27 mouse cellular contexts compared by ENCODE assay signal in the genomic region with DNA sequence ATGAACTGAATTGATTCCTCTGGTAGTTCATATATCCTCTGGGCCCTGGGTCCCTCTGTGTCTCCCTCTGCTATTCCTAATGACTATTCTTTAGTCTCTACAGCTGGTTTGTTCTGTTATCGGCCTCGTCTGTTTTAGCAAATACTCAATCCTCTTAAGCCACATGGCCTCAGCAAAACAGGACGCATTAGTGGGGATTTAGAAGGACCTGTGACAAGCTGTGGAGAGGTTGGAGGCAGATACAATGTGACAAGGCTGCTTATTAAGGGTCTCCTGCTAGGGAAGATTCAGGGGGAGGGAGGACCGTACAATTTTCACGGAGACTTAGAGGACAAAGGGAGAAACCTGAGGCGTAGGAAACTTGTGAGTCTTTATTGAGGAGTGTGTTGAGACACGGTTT. TPM values are rescaled to one million over a fixed set of nuclear protein-coding genes. Genes with fewer than 3 reads are reported as not detected.
DNase-seq lines count a peak whose midpoint lies in the region; ATAC-seq and TF ChIP-seq lines count a peak whose summit lies in the region.
"Had no signal": no experiment of that assay in that cellular context is flagged by ENCODE, and none has a peak within 500 bp of the region (broad histone marks: within the 10 kb centered on the region; RNA-seq: fewer than 3 reads in every experiment).

No protein-coding gene starts in this region.

- 71% methylated on average over 7 of the region's 7 CpGs for WGBS in heart, embryonic 12.5 days
- WGBS in lung, adult 2 months: 70% methylated on average over 7 of the region's 7 CpGs

- no peaks in the 10 kb centered on the region for H3K4me1 ChIP-seq in heart, embryonic 12.5 days (replicated peaks)
- H3K4me1 ChIP-seq in lung, adult 2 months (ENCODE audit: control insufficient read depth, insufficient read depth, low read length): no peaks in the 10 kb centered on the region
- H3K4me1 ChIP-seq: embryonic facial prominence, embryonic 10.5 days; embryonic facial prominence, embryonic 12.5 days; forebrain, embryonic 13.5 days; forebrain, embryonic 15.5 days had no signal

- no peak overlapping the region for H3K27ac ChIP-seq in heart, embryonic 12.5 days (ENCODE audit: poor library complexity, severe bottlenecking)
- H3K27ac ChIP-seq: embryonic facial prominence, embryonic 10.5 days; embryonic facial prominence, embryonic 12.5 days; forebrain, embryonic 13.5 days; forebrain, embryonic 15.5 days had no signal

- no peaks in the 10 kb centered on the region for H3K27me3 ChIP-seq in heart, embryonic 12.5 days (replicated peaks)
- H3K27me3 ChIP-seq: embryonic facial prominence, embryonic 12.5 days; forebrain, embryonic 13.5 days; forebrain, embryonic 15.5 days had no signal

- TF ChIP-seq CTCF in lung, adult 2 months (IDR thresholded peaks at IDR 0.05; ENCODE audit: insufficient read depth, low read length): no peak

- no peak overlapping the region for H3K9ac ChIP-seq in heart, embryonic 12.5 days
- H3K9ac ChIP-seq: embryonic facial prominence, embryonic 12.5 days; forebrain, embryonic 13.5 days; forebrain, embryonic 15.5 days had no signal

- no peak for TF ChIP-seq POLR2A in lung, adult 2 months (IDR thresholded peaks at IDR 0.05; ENCODE audit: borderline replicate concordance, extremely low read depth, low read depth, low read length)

- no peak overlapping the region for H3K4me2 ChIP-seq in heart, embryonic 12.5 days
- H3K4me2 ChIP-seq: embryonic facial prominence, embryonic 12.5 days; forebrain, embryonic 13.5 days; forebrain, embryonic 15.5 days had no signal

- DNase-seq in heart, adult 11 months: peak; percentile 40
- DNase-seq in retina, adult 2 months (ENCODE audit: low read depth, low spot score): peak; percentile 89
- DNase-seq in retina, postnatal 1 day: peak; percentile 90
- DNase-seq in lung, adult 2 months: no peak
- DNase-seq in gastrocnemius, postnatal 36 days: no peak
- DNase-seq: adrenal gland, adult 8-10 months; adrenal gland, postnatal 14 days; adrenal gland, postnatal 36 days; B cell, adult 2 months; cerebellum, adult 11-12 months; cerebellum, adult 2 months; cerebellum, adult 9-10 months; cerebellum, postnatal 10 days; cerebellum, postnatal 25 days had no signal

- H3K36me3 ChIP-seq in heart, embryonic 12.5 days: no peaks in the 10 kb centered on the region
- H3K36me3 ChIP-seq: embryonic facial prominence, embryonic 10.5 days; embryonic facial prominence, embryonic 12.5 days; forebrain, embryonic 15.5 days; G1E had no signal

- ATAC-seq in heart, embryonic 12.5 days (ENCODE audit: insufficient number of reproducible peaks, low FRiP score): no peak
- ATAC-seq: activated CD4-positive, CD25-positive, alpha-beta regulatory T cell, adult 4 months; CD4-positive, CD25-positive, alpha-beta regulatory T cell, adult 4 months; forebrain, embryonic 13.5 days; forebrain, embryonic 15.5 days; Patski had no signal

- intact Hi-C loops in gastrocnemius, postnatal 36 days (cut with DNase I): no loop called here

- no peaks in the 10 kb centered on the region for H3K9me3 ChIP-seq in heart, embryonic 12.5 days (replicated peaks)
- H3K9me3 ChIP-seq: embryonic facial prominence, embryonic 10.5 days; embryonic facial prominence, embryonic 12.5 days; forebrain, embryonic 13.5 days; forebrain, embryonic 15.5 days; G1E had no signal

- no peak overlapping the region for H3K4me3 ChIP-seq in heart, embryonic 12.5 days
- H3K4me3 ChIP-seq in lung, adult 2 months (replicated peaks; ENCODE audit: extremely low read depth, low read depth, low read length): no peak overlapping the region
- H3K4me3 ChIP-seq: embryonic facial prominence, embryonic 10.5 days; embryonic facial prominence, embryonic 12.5 days; forebrain, embryonic 13.5 days; forebrain, embryonic 15.5 days had no signal

RNA-seq across cellular contexts. Expression of gene Selenow, which starts 16.3 kb away (rescaled TPM):
- polyA plus RNA-seq in heart, embryonic 12.5 days (2016; fragmentation: Nextera tagmentation; extraction: Ambion mirVana): 759 and 790 TPM in 2 replicates
- 480 and 641 TPM in 2 replicates for polyA plus RNA-seq in lung, adult 2 months (2012; rRNA removed)
- 1,000 to 10,000 TPM; 1,487 to 1,586 TPM for total RNA-seq in gastrocnemius, postnatal 36 days (2021)

RNA-seq across cellular contexts. Expression of gene Crxos, which starts 23.4 kb away (rescaled TPM):
- polyA plus RNA-seq in heart, embryonic 12.5 days (2016; fragmentation: Nextera tagmentation; extraction: Ambion mirVana): not detected in 2 replicates
- not detected in 2 replicates for polyA plus RNA-seq in lung, adult 2 months (2012; rRNA removed)
- not detected for total RNA-seq in gastrocnemius, postnatal 36 days (2021)
- total RNA-seq: adrenal gland, adult 8-10 months; adrenal gland, postnatal 14 days; adrenal gland, postnatal 36 days had no signal
- polyA plus RNA-seq: activated CD4-positive, CD25-positive, alpha-beta regulatory T cell, adult 4 months; cerebellum, adult 2 months; embryonic facial prominence, embryonic 10.5 days; embryonic facial prominence, embryonic 12.5 days; embryonic facial prominence, embryonic 14.5 days; forebrain, embryonic 11.5 days; forebrain, embryonic 13.5 days; G1E; Patski had no signal

RNA-seq across cellular contexts. Expression of gene Crx, which starts 26.1 kb away (rescaled TPM):
- polyA plus RNA-seq in heart, embryonic 12.5 days (2016; fragmentation: Nextera tagmentation; extraction: Ambion mirVana): not detected in 2 replicates
- not detected in 2 replicates for polyA plus RNA-seq in lung, adult 2 months (2012; rRNA removed)
- total RNA-seq in gastrocnemius, postnatal 36 days (2021): not detected
- total RNA-seq: adrenal gland, adult 18-20 months; adrenal gland, adult 8-10 months; adrenal gland, postnatal 14 days; adrenal gland, postnatal 36 days; CH12.LX had no signal
- polyA plus RNA-seq: activated CD4-positive, CD25-positive, alpha-beta regulatory T cell, adult 4 months; CD4-positive, CD25-positive, alpha-beta regulatory T cell, adult 4 months; cerebellum, adult 2 months; embryonic facial prominence, embryonic 12.5 days; embryonic facial prominence, embryonic 14.5 days; forebrain, embryonic 11.5 days; forebrain, embryonic 13.5 days; G1E; Patski had no signal

RNA-seq across cellular contexts. Expression of gene Nop53, which starts 40.0 kb away (rescaled TPM):
- 122 and 126 TPM in 2 replicates for polyA plus RNA-seq in heart, embryonic 12.5 days (2016; fragmentation: Nextera tagmentation; extraction: Ambion mirVana)
- polyA plus RNA-seq in lung, adult 2 months (2012; rRNA removed): 119 and 128 TPM in 2 replicates
- 10 to 100 TPM; 81.3 to 97.1 TPM for total RNA-seq in gastrocnemius, postnatal 36 days (2021)

Comparison
In these comparisons a context has a peak if more than half of its experiments do, and no peak if none do; other contexts are left out.
1. DNase-seq: peak in heart, adult 11 months (single experiment), retina, adult 2 months (single experiment) and retina, postnatal 1 day (single experiment); none in lung, adult 2 months (single experiment) and gastrocnemius, postnatal 36 days (0 of 2).